Mouse (Mus musculus) stomach, embryonic 14.5 days (tissue): ENCODE data around the gene Rnf4. TPM values are rescaled to one million over a fixed set of nuclear protein-coding genes. Genes with fewer than 3 reads are reported as not detected.

Experiments
- ATAC-seq: fragments of 200-750 bp; cut with Nextera tagmentation; 2 replicates; pipeline ENCODE4 v1.8.0; 2017; ENCODE audit warnings: low read depth, moderate TSS enrichment; ENCODE audit not compliant: insufficient number of reproducible peaks, insufficient read depth, low FRiP score
- H3K27ac ChIP-seq: fragments of 300-500 bp; sonication (generic); 2 replicates; pipeline ENCODE4 v1.5.1; 2014; ENCODE audit warnings: mild to moderate bottlenecking, low read length, moderate library complexity, mixed read lengths
- H3K27me3 ChIP-seq: fragments of 300-500 bp; sonication (generic); 2 replicates; pipeline ENCODE4 v1.6.1; 2014; ENCODE audit warnings: low read length, control low read depth, mixed read lengths; ENCODE audit not compliant: control insufficient read depth, insufficient read depth
- H3K36me3 ChIP-seq: fragments of 300-500 bp; sonication (generic); 2 replicates; pipeline ENCODE4 v1.6.1; 2014; ENCODE audit warnings: mild to moderate bottlenecking, control low read depth, low read length, moderate library complexity, mixed read lengths; ENCODE audit not compliant: control insufficient read depth, insufficient read depth
- H3K4me1 ChIP-seq: fragments of 300-500 bp; sonication (generic); 2 replicates; pipeline ENCODE4 v1.6.1; 2014; ENCODE audit warnings: low read length, control low read depth, mixed read lengths; ENCODE audit not compliant: control insufficient read depth, insufficient read depth
- H3K4me2 ChIP-seq: fragments of 300-500 bp; sonication (generic); replicated peaks from 2 replicates; pipeline ENCODE4 v1.6.1; 2014; ENCODE audit warnings: low read depth, low read length, control low read depth
- H3K4me3 ChIP-seq: fragments of 300-500 bp; sonication (generic); 2 replicates; pipeline ENCODE4 v1.5.1; 2014; ENCODE audit warnings: low read depth, low read length, control low read depth
- H3K9ac ChIP-seq: fragments of 300-500 bp; sonication (generic); replicated peaks from 2 replicates; pipeline ENCODE4 v1.6.1; 2014; ENCODE audit warnings: low read depth, mild to moderate bottlenecking, control low read depth, low read length, moderate library complexity, mixed read lengths
- H3K9me3 ChIP-seq: fragments of 300-500 bp; sonication (generic); 2 replicates; pipeline ENCODE4 v1.6.1; 2016; ENCODE audit warnings: low read depth, low read length, control low read depth; ENCODE audit not compliant: control insufficient read depth
- WGBS: fragments of 180-500 bp; shearing (Covaris S2); extraction: QIAGEN DNeasy Blood & Tissue Kit; methylation state at CpG from one replicate; pipeline ENCODE4 v1.1.7; 2014; 5-methylcytosine and 5-hydroxymethylcytosine counted together
- polyA plus RNA-seq: library from polyadenylated mRNA; unstranded; fragments of >200 nt; fragmentation: Nextera tagmentation; extraction: Ambion mirVana; gene quantifications from 2 replicates; pipeline ENCODE4 v1.2.1, GENCODE M21; 2014

The Rnf4 gene
- 183 and 188 TPM in 2 replicates for polyA plus RNA-seq

- Histone ChIP-seq H3K27me3 (no peaks in the 10 kb centered on the region), H3K36me3 (no peaks in the 10 kb centered on the region), H3K27ac (peak within 1 kb of the TSS; percentile 97), H3K9me3 (no peaks in the 10 kb centered on the region), H3K9ac (peak within 1 kb of the TSS; percentile 98), H3K4me3 (peak within 1 kb of the TSS; percentile 99), H3K4me2 (peak within 1 kb of the TSS; percentile 79), H3K4me1 (peaks cover 7% of the 10 kb centered on the region)
- whole genome bisulfite sequencing: under 1% methylated on average over 67 of the region's 67 CpGs
- ATAC-seq: peak; percentile 97
Measured at GRCm38 (mm10) chr5:34336097-34336774, at the start of gene Rnf4. Gene Rnf4 (plus strand): TSS chr5:34336289.

DNA sequence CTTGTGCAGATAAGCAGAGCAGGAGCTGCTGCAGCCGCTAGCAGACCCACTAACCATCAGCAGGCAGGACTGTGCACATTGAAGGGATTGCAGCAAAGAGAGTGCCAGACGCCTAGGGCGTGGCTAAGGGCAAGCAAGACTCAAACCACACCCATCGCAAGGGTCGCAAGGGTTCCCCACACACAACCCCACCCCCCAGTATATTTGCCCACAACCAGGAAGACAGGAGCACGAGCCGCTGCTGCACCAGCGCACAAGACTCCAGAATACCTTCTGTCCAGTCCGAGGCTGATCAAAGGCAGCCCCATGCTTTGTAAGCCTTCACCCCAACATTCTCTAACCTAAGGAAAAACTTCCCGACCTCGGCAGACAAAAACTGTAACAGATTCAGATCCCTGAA lies 49.6 kb upstream of the Rnf4 start:
- H3K27ac ChIP-seq: no peak overlapping the region
- H3K4me1 ChIP-seq: peaks cover 13% of the 10 kb centered on the region
- H3K9ac ChIP-seq: no peak overlapping the region
- peak overlapping the region; percentile 75 for H3K4me2 ChIP-seq
- no peaks in the 10 kb centered on the region for H3K36me3 ChIP-seq
- H3K9me3 ChIP-seq: no peaks in the 10 kb centered on the region
- peaks cover 26% of the 10 kb centered on the region for H3K27me3 ChIP-seq
- no peak for ATAC-seq
- H3K4me3 ChIP-seq: peak overlapping the region; percentile 46
- WGBS: 4% methylated on average over 11 of the region's 11 CpGs

GRCm38 (mm10) chr5:34287001-34287837 lies 48.9 kb upstream of the Rnf4 start:
- 0 out of 2 replicates have a peak overlapping the region, but pooled peaks have one; percentile 14 for H3K9ac ChIP-seq
- H3K36me3 ChIP-seq: no peaks in the 10 kb centered on the region
- H3K27ac ChIP-seq: no peak overlapping the region
- peaks cover 26% of the 10 kb centered on the region for H3K27me3 ChIP-seq
- ATAC-seq: no peak
- no peaks in the 10 kb centered on the region for H3K9me3 ChIP-seq
- WGBS: under 1% methylated on average over 54 of the region's 54 CpGs
- H3K4me3 ChIP-seq: peak overlapping the region; percentile 46
- peaks cover 13% of the 10 kb centered on the region for H3K4me1 ChIP-seq
- peak overlapping the region; percentile 75 for H3K4me2 ChIP-seq

- no peaks in the 10 kb centered on the region for H3K9me3 ChIP-seq
- peaks cover 26% of the 10 kb centered on the region for H3K27me3 ChIP-seq
- no peaks in the 10 kb centered on the region for H3K36me3 ChIP-seq
- H3K4me3 ChIP-seq: peak overlapping the region; percentile 46
- ATAC-seq: no peak
- H3K9ac ChIP-seq: no peak overlapping the region
- peaks cover 13% of the 10 kb centered on the region for H3K4me1 ChIP-seq
- H3K4me2 ChIP-seq: peak overlapping the region; percentile 75
- 1% methylated on average over 18 of the region's 18 CpGs for WGBS
- H3K27ac ChIP-seq: no peak overlapping the region
Measured at GRCm38 (mm10) chr5:34287838-34288145, 48.3 kb upstream of the Rnf4 start.

DNA sequence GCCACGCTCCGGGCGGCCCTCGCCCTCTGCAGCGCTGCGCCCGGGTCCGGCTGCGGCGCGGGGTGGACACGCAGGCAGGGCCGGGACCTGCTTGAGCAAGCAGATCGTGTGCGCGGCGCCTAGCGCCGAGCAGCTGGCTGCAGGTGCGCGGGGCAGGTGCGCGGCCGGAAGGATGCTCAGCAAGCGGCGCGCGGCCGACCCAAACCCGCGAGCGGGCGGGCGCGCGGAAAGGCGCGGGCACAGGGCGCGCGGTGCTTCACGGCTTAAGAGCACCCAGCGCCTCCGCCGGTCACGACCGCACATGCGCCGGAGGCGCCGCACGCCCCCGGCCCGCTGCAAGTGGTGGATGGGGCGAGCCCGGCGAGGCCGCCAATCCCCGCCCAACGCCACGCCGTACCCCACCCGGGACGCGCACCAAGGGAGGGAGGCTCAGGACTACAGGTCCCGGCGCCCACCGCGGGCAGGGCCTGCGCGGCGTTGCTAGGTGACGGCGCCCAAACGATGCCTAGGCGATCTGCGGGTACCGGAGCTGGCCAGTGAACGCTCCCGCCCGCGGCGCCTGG lies 47.9 kb upstream of the Rnf4 start, which contains the start of the genes Zfyve28 and Cfap99:
Gene Zfyve28, minus strand, starts transcription at position 296 of the 563 bp plus-strand sequence.
Gene Cfap99, plus strand, starts transcription at position 447 of the 563 bp plus-strand sequence.
- Histone ChIP-seq H3K4me2 (peak within 1 kb of the TSS; percentile 75), H3K27me3 (peaks cover 26% of the 10 kb centered on the region), H3K4me3 (peak within 1 kb of the TSS; percentile 46), H3K36me3 (no peaks in the 10 kb centered on the region), H3K9ac (0 out of 2 replicates have a peak within 1 kb of the TSS, but pooled peaks have one; percentile 14), H3K27ac (no peak within 1 kb of the TSS), H3K4me1 (peaks cover 13% of the 10 kb centered on the region), H3K9me3 (no peaks in the 10 kb centered on the region)
- WGBS: under 1% methylated on average over 53 of the region's 83 CpGs
- ATAC-seq: peak; percentile 92

- Histone ChIP-seq H3K4me1 (peaks cover 13% of the 10 kb centered on the region), H3K9ac (no peak overlapping the region), H3K27ac (no peak overlapping the region), H3K36me3 (no peaks in the 10 kb centered on the region), H3K9me3 (no peaks in the 10 kb centered on the region), H3K27me3 (peaks cover 26% of the 10 kb centered on the region), H3K4me2 (no peak overlapping the region), H3K4me3 (no peak overlapping the region)
- 61% methylated on average over 2 of the region's 2 CpGs for WGBS
- no peak for ATAC-seq
Measured at GRCm38 (mm10) chr5:34289286-34289685, 46.8 kb upstream of the Rnf4 start.

- no peak overlapping the region for H3K27ac ChIP-seq
- no peak overlapping the region for H3K4me2 ChIP-seq
- H3K27me3 ChIP-seq: peaks cover 10% of the 10 kb centered on the region; the same call in 1 of the 2 replicates
- ATAC-seq: no peak
- WGBS: 79% methylated on average over 6 of the region's 6 CpGs
- no peak overlapping the region for H3K4me3 ChIP-seq
- H3K36me3 ChIP-seq: no peaks in the 10 kb centered on the region
- no peaks in the 10 kb centered on the region for H3K9me3 ChIP-seq
- no peak overlapping the region for H3K9ac ChIP-seq
- no peaks in the 10 kb centered on the region for H3K4me1 ChIP-seq
Measured at GRCm38 (mm10) chr5:34293363-34293762, 42.7 kb upstream of the Rnf4 start.

- Histone ChIP-seq H3K27me3 (0 out of 2 replicates have a peak, but pooled peaks cover 3% of the 10 kb centered on the region), H3K36me3 (no peaks in the 10 kb centered on the region), H3K4me3 (no peak overlapping the region), H3K4me2 (no peak overlapping the region), H3K4me1 (no peaks in the 10 kb centered on the region), H3K9ac (no peak overlapping the region), H3K27ac (no peak overlapping the region), H3K9me3 (no peaks in the 10 kb centered on the region)
- WGBS: 30% methylated on average over 2 of the region's 2 CpGs
- no peak for ATAC-seq
Measured at GRCm38 (mm10) chr5:34294696-34295095, 41.4 kb upstream of the Rnf4 start.
